Mouse (Mus musculus) cerebellum, adult 2 months (tissue): ENCODE data around the gene Nxpe4.

ENCODE experiments used
- CTCF ChIP-seq: fragments of 200-500 bp; IDR thresholded peaks from 2 replicates; pipeline ENCODE4 v1.5.1; 2011; ENCODE audit warnings: low read depth, mild to moderate bottlenecking, control low read depth, low read length, moderate library complexity, borderline replicate concordance; ENCODE audit not compliant: insufficient read depth
- POLR2A ChIP-seq: fragments of 200-500 bp; IDR thresholded peaks from 2 replicates; pipeline ENCODE4 v1.6.1; 2011; ENCODE audit warnings: low read length, control low read depth, borderline replicate concordance; ENCODE audit not compliant: insufficient read depth

GRCm38 (mm10) chr9:48357097-48357496 lies 195.3 kb downstream of the Nxpe4 start:
- TF ChIP-seq CTCF (no peak), POLR2A (no peak)
